ENCODE assay signal across 39 mouse cellular contexts in genomic region chr4:144448546-144448945, GRCm38 (mm10). TPM values are rescaled to one million over a fixed set of nuclear protein-coding genes. Genes with fewer than 3 reads are reported as not detected.
"Had no signal": no experiment of that assay in that cellular context is flagged by ENCODE, and none has a peak within 500 bp of the region (broad histone marks: within the 10 kb centered on the region; RNA-seq: fewer than 3 reads in every experiment).

No protein-coding gene starts in this region.

- H3K27me3 ChIP-seq: heart, embryonic 13.5 days; heart, embryonic 15.5 days; hindbrain, embryonic 13.5 days; intestine, embryonic 15.5 days; kidney, embryonic 15.5 days; limb, embryonic 12.5 days; liver, embryonic 13.5 days; liver, embryonic 15.5 days had no signal

- ATAC-seq: hindbrain, embryonic 16.5 days; inflammation-experienced regulatory T-cells, adult 6 months; intestine, embryonic 15.5 days; liver, postnatal 0 days had no signal

- H3K4me1 ChIP-seq: heart, embryonic 13.5 days; heart, embryonic 15.5 days; hindbrain, embryonic 13.5 days; intestine, embryonic 15.5 days; kidney, embryonic 15.5 days; limb, embryonic 10.5 days; limb, embryonic 12.5 days; liver, embryonic 13.5 days; liver, embryonic 15.5 days had no signal

- H3K4me2 ChIP-seq: heart, embryonic 11.5 days; heart, embryonic 13.5 days; heart, embryonic 15.5 days; hindbrain, embryonic 13.5 days; intestine, embryonic 15.5 days; kidney, embryonic 15.5 days; limb, embryonic 12.5 days; liver, embryonic 11.5 days; liver, embryonic 13.5 days; liver, embryonic 15.5 days had no signal

- H3K4me3 ChIP-seq: gastrocnemius, adult 2 months; heart, adult 2 months; heart, embryonic 13.5 days; heart, embryonic 15.5 days; hindbrain, embryonic 13.5 days; intestine, embryonic 15.5 days; kidney, embryonic 15.5 days; left cerebral cortex, adult 2 months; limb, embryonic 10.5 days; limb, embryonic 12.5 days; liver, embryonic 13.5 days; liver, embryonic 15.5 days had no signal

- DNase-seq: gastrocnemius, adult 2 months; gastrocnemius, postnatal 10 days; gastrocnemius, postnatal 25 days; heart, adult 2 months; heart, postnatal 14 days; heart, postnatal 4 days; kidney, adult 11 months; kidney, adult 2 months; kidney, adult 9 months; kidney, postnatal 14 days; kidney, postnatal 36 days; liver; liver, embryonic 13.5 days; liver, postnatal 0 days had no signal

- H3K27ac ChIP-seq: gastrocnemius, adult 2 months; heart, adult 2 months; heart, embryonic 13.5 days; heart, embryonic 15.5 days; hindbrain, embryonic 13.5 days; intestine, embryonic 15.5 days; kidney, embryonic 15.5 days; kidney, postnatal 0 days; left cerebral cortex, adult 2 months; limb, embryonic 10.5 days; limb, embryonic 12.5 days; liver, embryonic 13.5 days; liver, embryonic 15.5 days had no signal

- H3K9ac ChIP-seq: heart, embryonic 13.5 days; heart, embryonic 15.5 days; hindbrain, embryonic 13.5 days; intestine, embryonic 15.5 days; kidney, embryonic 15.5 days; limb, embryonic 12.5 days; liver, embryonic 13.5 days; liver, embryonic 15.5 days; liver, postnatal 0 days had no signal

- H3K36me3 ChIP-seq: heart, embryonic 13.5 days; heart, embryonic 15.5 days; hindbrain, embryonic 13.5 days; intestine, embryonic 15.5 days; kidney, embryonic 15.5 days; limb, embryonic 10.5 days; limb, embryonic 12.5 days; liver, embryonic 13.5 days; liver, embryonic 15.5 days had no signal

- H3K9me3 ChIP-seq: heart, embryonic 13.5 days; heart, embryonic 15.5 days; hindbrain, embryonic 13.5 days; intestine, embryonic 15.5 days; kidney, embryonic 15.5 days; limb, embryonic 10.5 days; limb, embryonic 12.5 days; liver, embryonic 13.5 days; liver, embryonic 15.5 days had no signal

RNA-seq across cellular contexts. Expression of gene Gm9944, which starts 4.6 kb away (rescaled TPM):
- total RNA-seq: gastrocnemius, adult 2 months; gastrocnemius, postnatal 10 days; gastrocnemius, postnatal 25 days; gastrocnemius, postnatal 4 days; heart, adult 2 months; heart, postnatal 14 days; heart, postnatal 4 days; layer of hippocampus, adult 18-20 months; layer of hippocampus, adult 8-10 months; layer of hippocampus, postnatal 10 days; layer of hippocampus, postnatal 25 days; left cerebral cortex, adult 2 months; left cerebral cortex, postnatal 14 days; left cerebral cortex, postnatal 36 days had no signal
- polyA plus RNA-seq: heart, adult 2 months; heart, embryonic 11.5 days; heart, embryonic 13.5 days; heart, embryonic 15.5 days; heart, postnatal 0 days; hindbrain, embryonic 11.5 days; hindbrain, embryonic 13.5 days; hindbrain, embryonic 16.5 days; inflammation-experienced regulatory T-cells, adult 6 months; intestine, embryonic 15.5 days; kidney, adult 2 months; kidney, embryonic 15.5 days; kidney, postnatal 0 days; large intestine, adult 2 months; limb, embryonic 10.5 days; limb, embryonic 12.5 days; limb, embryonic 14.5 days; liver, embryonic 11.5 days; liver, embryonic 13.5 days; liver, embryonic 15.5 days; liver, postnatal 0 days had no signal

RNA-seq across cellular contexts. Expression of gene 1700012P22Rik, which starts 10.0 kb away (rescaled TPM):
- total RNA-seq: gastrocnemius, adult 2 months; gastrocnemius, postnatal 10 days; gastrocnemius, postnatal 25 days; gastrocnemius, postnatal 4 days; heart, adult 2 months; heart, postnatal 14 days; heart, postnatal 4 days; layer of hippocampus, adult 18-20 months; layer of hippocampus, adult 8-10 months; layer of hippocampus, postnatal 10 days; layer of hippocampus, postnatal 25 days; left cerebral cortex, adult 2 months; left cerebral cortex, postnatal 14 days; left cerebral cortex, postnatal 36 days had no signal
- polyA plus RNA-seq: heart, adult 2 months; heart, embryonic 11.5 days; heart, embryonic 13.5 days; heart, embryonic 15.5 days; heart, postnatal 0 days; hindbrain, embryonic 13.5 days; hindbrain, embryonic 16.5 days; inflammation-experienced regulatory T-cells, adult 6 months; intestine, embryonic 15.5 days; kidney, adult 2 months; kidney, embryonic 15.5 days; kidney, postnatal 0 days; large intestine, adult 2 months; limb, embryonic 10.5 days; limb, embryonic 12.5 days; limb, embryonic 14.5 days; liver, embryonic 11.5 days; liver, embryonic 13.5 days; liver, embryonic 15.5 days; liver, postnatal 0 days had no signal

RNA-seq across cellular contexts. Expression of gene Aadacl3, which starts 15.0 kb away (rescaled TPM):
- total RNA-seq: gastrocnemius, adult 2 months; gastrocnemius, postnatal 10 days; gastrocnemius, postnatal 25 days; gastrocnemius, postnatal 4 days; heart, adult 2 months; heart, postnatal 14 days; heart, postnatal 4 days; layer of hippocampus, adult 18-20 months; layer of hippocampus, adult 8-10 months; layer of hippocampus, postnatal 10 days; layer of hippocampus, postnatal 25 days; left cerebral cortex, adult 2 months; left cerebral cortex, postnatal 14 days; left cerebral cortex, postnatal 36 days had no signal
- polyA plus RNA-seq: heart, adult 2 months; heart, embryonic 11.5 days; heart, embryonic 13.5 days; heart, embryonic 15.5 days; heart, postnatal 0 days; hindbrain, embryonic 11.5 days; hindbrain, embryonic 13.5 days; hindbrain, embryonic 16.5 days; inflammation-experienced regulatory T-cells, adult 6 months; intestine, embryonic 15.5 days; kidney, adult 2 months; kidney, embryonic 15.5 days; kidney, postnatal 0 days; large intestine, adult 2 months; limb, embryonic 10.5 days; limb, embryonic 12.5 days; limb, embryonic 14.5 days; liver, embryonic 11.5 days; liver, embryonic 13.5 days; liver, embryonic 15.5 days; liver, postnatal 0 days had no signal

RNA-seq across cellular contexts. Expression of gene Pramef12, which starts 40.3 kb away (rescaled TPM):
- total RNA-seq: gastrocnemius, adult 2 months; gastrocnemius, postnatal 10 days; gastrocnemius, postnatal 25 days; gastrocnemius, postnatal 4 days; heart, adult 2 months; heart, postnatal 14 days; heart, postnatal 4 days; layer of hippocampus, adult 18-20 months; layer of hippocampus, adult 8-10 months; layer of hippocampus, postnatal 10 days; layer of hippocampus, postnatal 25 days; left cerebral cortex, adult 2 months; left cerebral cortex, postnatal 14 days; left cerebral cortex, postnatal 36 days had no signal
- polyA plus RNA-seq: heart, embryonic 11.5 days; heart, embryonic 15.5 days; hindbrain, embryonic 13.5 days; hindbrain, embryonic 16.5 days; inflammation-experienced regulatory T-cells, adult 6 months; intestine, embryonic 15.5 days; liver, embryonic 11.5 days; liver, embryonic 13.5 days; liver, embryonic 15.5 days; liver, postnatal 0 days had no signal
